Mouse (Mus musculus): ENCODE results near the gene Ccdc24.

Gene Ccdc24

GRCm38 (mm10) chr4:117855146-117855545 is 17.2 kb downstream of the Ccdc24 start:
- no peak for DNase-seq (ENCODE audit: low spot score in 2 of 2)

GRCm38 (mm10) chr4:117852152-117852868 is 20.0 kb downstream of the Ccdc24 start:
- DNase-seq (ENCODE audit: low spot score in 2 of 2) = no peak

DNA sequence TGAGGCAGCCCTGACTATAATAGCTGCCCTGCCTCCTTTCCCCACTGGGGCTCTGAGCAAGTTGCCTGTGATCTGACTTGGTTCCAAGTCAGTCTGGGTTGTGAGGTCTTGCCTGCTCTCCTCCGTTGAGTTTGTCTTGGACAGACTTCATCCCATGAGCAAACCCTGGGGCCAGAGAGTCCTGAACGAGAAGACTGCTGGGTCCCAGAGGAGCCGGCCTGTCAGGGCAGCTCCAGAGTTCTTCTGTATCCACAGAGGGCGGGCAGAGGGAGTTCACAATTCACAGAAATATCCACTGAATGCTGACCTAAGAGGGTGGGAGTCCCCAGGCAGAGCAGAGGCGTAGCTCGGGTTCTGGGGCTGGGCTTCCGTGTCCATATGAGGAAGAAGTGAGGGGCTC is 21.5 kb downstream of the Ccdc24 start:
- no peak for DNase-seq (ENCODE audit: low spot score in 2 of 2)

- DNase-seq (ENCODE audit: low spot score in 2 of 2) = no peak
Measured at GRCm38 (mm10) chr4:117850176-117850575, 22.2 kb downstream of the Ccdc24 start.

DNA sequence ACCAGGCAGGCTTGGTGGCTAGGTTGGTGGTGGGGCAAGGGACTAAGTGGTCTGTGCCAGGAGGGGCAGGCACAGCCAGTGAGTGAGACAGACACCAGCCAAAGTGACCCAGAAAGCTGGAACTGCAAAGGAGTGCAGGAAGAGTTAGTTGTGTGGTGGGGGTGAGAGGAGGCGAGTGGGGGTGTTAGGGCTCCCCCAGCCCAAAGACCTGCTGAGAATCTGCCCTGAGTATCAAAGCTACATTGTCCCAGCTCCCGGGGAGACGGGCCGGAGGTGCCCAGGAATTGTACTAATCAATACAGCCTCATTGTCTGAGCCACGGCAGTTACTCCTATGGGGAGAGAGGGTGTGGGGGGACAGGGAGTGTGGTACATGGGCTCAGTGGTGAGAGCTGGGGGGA is 22.9 kb downstream of the Ccdc24 start:
- DNase-seq (ENCODE audit: low spot score in 2 of 2) = no peak

DNA sequence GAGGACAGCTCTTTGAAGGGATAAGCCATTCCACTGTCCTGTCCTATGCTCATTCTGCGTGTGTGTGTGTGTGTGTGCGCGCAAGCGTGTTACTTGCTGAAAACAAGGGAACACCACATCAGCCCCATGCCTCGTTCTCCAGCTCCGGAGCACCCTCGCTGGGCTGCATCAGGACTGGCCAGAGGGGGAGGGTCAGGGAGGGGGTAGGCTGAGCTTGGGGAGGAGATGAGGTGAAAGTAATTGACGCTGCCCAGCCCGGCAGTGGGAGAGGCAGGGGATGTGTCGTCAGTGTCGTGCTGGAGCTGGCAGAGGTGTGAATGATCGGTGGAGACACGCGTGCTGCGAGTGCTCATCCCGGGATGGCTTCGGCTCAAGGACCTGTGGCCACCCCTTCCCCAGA is 23.3 kb downstream of the Ccdc24 start:
- DNase-seq (ENCODE audit: low spot score in 2 of 2) = no peak

- DNase-seq (ENCODE audit: low spot score in 2 of 2) = no peak
Measured at GRCm38 (mm10) chr4:117847011-117847410, 25.3 kb downstream of the Ccdc24 start.

DNA sequence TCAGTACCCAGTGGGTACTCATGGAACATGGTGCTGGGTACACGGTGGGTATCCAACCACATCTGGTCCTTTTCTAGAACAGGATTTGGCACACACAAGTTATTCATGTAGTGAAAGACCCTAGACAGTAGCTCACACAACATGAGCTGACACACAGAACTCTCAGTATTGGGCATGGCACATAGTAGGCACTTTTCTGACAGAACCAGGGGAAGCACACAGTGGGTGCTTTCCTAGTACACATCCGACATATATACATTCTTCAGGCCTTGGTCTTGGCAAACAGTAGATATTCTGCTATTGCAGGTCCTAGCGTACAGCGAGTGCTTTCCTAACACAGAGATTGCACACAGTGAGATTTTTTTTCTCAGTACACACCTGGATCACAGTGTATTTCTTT is 26.1 kb downstream of the Ccdc24 start:
- DNase-seq (ENCODE audit: low spot score in 2 of 2) = no peak

DNA sequence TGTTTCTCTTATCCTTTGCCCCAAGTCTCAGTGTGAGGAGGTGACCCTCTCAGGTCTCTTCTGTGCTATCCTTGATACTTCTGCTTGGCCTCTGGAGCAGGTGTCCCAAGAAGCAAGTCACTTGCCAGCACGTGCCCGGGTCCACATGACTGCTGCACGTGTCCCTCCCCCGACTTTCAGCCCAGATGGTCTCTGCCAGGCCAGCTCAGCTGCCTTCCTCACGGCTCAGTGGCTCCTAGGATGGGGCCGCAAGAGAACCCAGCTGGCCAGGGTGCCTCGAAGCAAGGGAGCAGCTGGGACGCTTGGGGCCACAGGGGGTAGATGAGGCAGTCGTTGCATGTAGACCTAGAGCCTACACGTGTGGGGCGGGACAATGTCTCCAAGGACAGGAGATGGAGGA is 27.0 kb downstream of the Ccdc24 start:
- no peak for DNase-seq (ENCODE audit: low spot score in 2 of 2)

- no peak for DNase-seq (ENCODE audit: low spot score in 2 of 2)
Measured at GRCm38 (mm10) chr4:117844467-117844866, 27.9 kb downstream of the Ccdc24 start.

- DNase-seq (ENCODE audit: low spot score in 2 of 2) = no peak
Measured at GRCm38 (mm10) chr4:117843101-117843500, 29.3 kb downstream of the Ccdc24 start.

GRCm38 (mm10) chr4:117841566-117841965 is 30.8 kb downstream of the Ccdc24 start:
- no peak for DNase-seq (ENCODE audit: low spot score in 2 of 2)

DNA sequence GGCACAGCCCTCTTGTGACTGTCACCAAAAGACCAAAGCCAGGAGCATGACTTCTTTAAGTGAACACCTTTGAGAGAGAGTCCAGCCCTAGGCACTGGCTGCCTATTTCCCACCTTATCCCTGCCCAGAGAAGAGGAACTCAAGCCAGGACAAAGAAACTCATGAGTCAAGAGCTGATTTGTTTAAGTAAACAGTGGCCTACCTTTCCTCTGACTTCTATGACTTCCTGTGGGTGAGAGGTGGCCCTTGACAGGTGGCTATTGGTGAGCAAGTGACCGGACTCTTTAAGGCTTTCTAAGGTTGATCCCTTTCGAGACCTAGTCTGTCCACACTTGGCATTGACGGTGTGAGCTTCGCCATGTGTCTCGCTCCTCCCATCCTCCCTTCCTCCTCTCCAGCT is 31.5 kb downstream of the Ccdc24 start:
- no peak for DNase-seq (ENCODE audit: low spot score in 2 of 2)

GRCm38 (mm10) chr4:117839366-117839765 is 33.0 kb downstream of the Ccdc24 start:
- no peak for DNase-seq (ENCODE audit: low spot score in 2 of 2)

DNA sequence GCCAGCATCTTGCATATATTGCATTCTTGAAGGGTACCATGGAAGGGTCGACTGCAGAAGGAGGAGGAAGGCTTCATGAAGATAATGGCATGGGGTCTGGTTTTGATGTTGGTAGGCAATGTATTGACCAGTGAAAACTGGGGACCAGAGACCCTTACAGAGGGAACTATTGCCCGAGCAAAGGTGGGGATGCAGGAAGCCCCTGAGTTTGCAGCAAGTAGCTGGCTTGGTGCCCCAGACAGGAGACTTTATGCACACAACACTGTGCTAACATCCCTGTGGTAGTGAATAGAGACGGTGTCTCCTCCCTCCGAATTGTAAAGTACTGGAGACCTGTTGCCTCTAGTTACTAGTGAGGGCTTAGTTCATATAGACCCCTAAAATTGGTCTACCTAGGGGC is 35.1 kb downstream of the Ccdc24 start:
- no peak for DNase-seq (ENCODE audit: low spot score in 2 of 2)

- DNase-seq (ENCODE audit: low spot score in 2 of 2) = peak; percentile 75 to 84
Measured at GRCm38 (mm10) chr4:117836204-117836767, 36.1 kb downstream of the Ccdc24 start.

- peak; percentile 5 to 9 for DNase-seq (ENCODE audit: low spot score in 2 of 2)
Measured at GRCm38 (mm10) chr4:117835531-117836111, 36.7 kb downstream of the Ccdc24 start.

DNA sequence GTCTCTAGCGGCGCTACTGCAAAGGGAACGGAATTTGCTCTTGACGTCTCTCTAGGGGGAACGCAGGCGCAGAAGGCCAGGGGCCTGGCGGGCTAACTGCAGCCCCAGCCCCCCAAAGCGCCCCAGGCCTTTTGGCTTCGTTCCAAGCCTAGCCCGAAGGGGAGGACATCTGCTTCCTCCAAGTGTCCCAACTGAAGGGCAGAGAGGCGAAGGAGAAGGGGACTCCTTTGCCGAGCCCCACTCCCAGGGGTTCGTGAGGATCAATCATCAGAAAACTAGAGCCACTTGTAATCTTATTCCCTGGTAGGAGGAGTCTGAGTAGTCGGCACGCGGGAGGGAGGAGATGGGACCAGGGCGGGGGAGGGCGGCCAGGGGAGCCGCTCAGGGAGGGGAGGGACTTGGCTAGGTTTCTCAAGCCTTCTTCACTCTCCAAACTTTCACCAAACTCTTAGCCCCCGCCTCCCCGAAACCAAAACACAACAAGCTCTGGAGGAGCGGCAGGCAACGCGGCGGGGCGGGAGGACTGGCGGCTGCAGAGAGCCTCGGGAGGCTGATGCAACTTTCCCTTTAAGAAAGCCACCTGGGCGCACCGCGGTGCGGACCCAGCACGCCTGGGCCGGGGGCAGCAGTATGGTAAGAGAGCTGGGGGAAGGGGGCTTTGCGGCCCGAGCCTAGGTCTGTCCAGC is 37.4 kb downstream of the Ccdc24 start:
- DNase-seq (ENCODE audit: low spot score in 2 of 2) = peak; percentile 14 to 19

DNA sequence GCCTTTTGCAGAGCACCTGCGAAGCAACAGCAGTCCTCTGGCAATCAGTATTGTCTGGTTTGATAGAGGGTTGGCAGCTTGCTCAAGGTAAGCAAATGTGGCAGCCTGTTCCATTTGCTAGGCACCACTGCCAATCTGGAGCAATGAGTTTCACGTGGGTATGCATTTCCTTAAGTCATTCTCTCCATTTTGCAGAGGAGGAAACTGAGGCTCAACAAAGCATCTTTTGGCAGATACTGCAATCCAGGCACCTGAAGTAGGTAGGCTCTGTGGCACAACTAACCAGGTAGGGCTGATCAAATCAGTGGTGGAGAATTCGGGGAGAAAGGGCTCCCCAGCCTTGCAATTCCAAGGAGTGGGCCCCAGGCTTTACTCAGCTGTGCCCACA is 37.9 kb downstream of the Ccdc24 start, which contains the start of gene Slc6a9:
Slc6a9 (plus strand) TSS at position 50 of the 388 bp plus-strand sequence.
- DNase-seq (ENCODE audit: low spot score in 2 of 2) = no peak

GRCm38 (mm10) chr4:117831920-117832691 is 40.3 kb downstream of the Ccdc24 start:
- no peak for DNase-seq (ENCODE audit: low spot score in 2 of 2)

DNA sequence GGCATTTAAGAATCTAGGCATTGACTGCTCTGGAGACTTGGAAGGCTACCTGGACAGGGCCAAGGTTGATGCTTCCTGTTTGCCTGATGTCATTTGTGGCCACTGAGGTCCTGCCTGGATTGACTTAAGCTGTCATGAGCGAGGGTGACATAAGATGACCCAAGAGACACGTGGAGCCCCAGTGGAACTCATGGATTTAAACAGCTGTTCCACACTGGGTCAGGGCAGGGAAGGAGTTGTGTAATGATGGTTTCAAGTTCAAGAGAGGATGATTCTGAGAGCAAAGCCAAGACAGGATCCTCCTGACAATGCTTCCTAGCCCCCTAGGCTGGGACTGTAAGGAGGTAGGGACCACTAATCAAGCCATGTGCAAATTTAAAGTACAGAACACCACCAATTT is 40.9 kb downstream of the Ccdc24 start:
- no peak for DNase-seq (ENCODE audit: low spot score in 2 of 2)

- no peak for DNase-seq (ENCODE audit: low spot score in 2 of 2)
Measured at GRCm38 (mm10) chr4:117830801-117831200, 41.6 kb downstream of the Ccdc24 start.
